Mouse (Mus musculus) B cell, adult 2 months (primary cell): ENCODE data around the gene Gjb1.
A peak's percentile ranks its signal among the peaks of the same experiment; 100 is the strongest.
"Not testable (repeated sequence)": the region's sequence is repeated elsewhere in the genome, so short reads cannot be mapped to it uniquely, and the experiment has no call there.

Source experiments
- DNase-seq, 2 experiments: peaks; one replicate each; pipeline ENCODE4 v3.0.0; 2022

Gjb1 gene

GRCm38 (mm10) chrX:101376190-101376968, at the start of gene Gjb1:
TSS of gene Gjb1 (plus strand) at chrX:101376378.
- no peak for DNase-seq

GRCm38 (mm10) chrX:101329372-101330028, 46.7 kb upstream of the Gjb1 start:
- DNase-seq, result peak; percentile 59 to 64

GRCm38 (mm10) chrX:101332031-101332374, 44.2 kb upstream of the Gjb1 start:
- DNase-seq, result no peak

- peak; percentile 81 to 82 for DNase-seq
These were observed 43.6 kb upstream of the Gjb1 start for GRCm38 (mm10) chrX:101332375-101333211.

- peak; percentile 26 to 66 for DNase-seq
These were observed 41.6 kb upstream of the Gjb1 start for GRCm38 (mm10) chrX:101334606-101335005.

- DNase-seq, result no peak
These were observed 37.5 kb upstream of the Gjb1 start for GRCm38 (mm10) chrX:101338666-101339065.

- not testable (repeated sequence) for DNase-seq
These were observed 33.3 kb upstream of the Gjb1 start for GRCm38 (mm10) chrX:101342837-101343236.

GRCm38 (mm10) chrX:101345456-101345855, 30.7 kb upstream of the Gjb1 start:
- DNase-seq, result no peak

- DNase-seq, result no peak
These were observed 29.7 kb upstream of the Gjb1 start for GRCm38 (mm10) chrX:101346475-101346874.

- DNase-seq, result no peak
These were observed 25.0 kb upstream of the Gjb1 start for GRCm38 (mm10) chrX:101351188-101351587.

GRCm38 (mm10) chrX:101358902-101359301, 17.3 kb upstream of the Gjb1 start:
- peak; percentile 22 to 25 for DNase-seq

GRCm38 (mm10) chrX:101369001-101369400, 7.2 kb upstream of the Gjb1 start:
- DNase-seq, result no peak

GRCm38 (mm10) chrX:101370573-101370972, 5.6 kb upstream of the Gjb1 start:
- DNase-seq, result no peak

- no peak for DNase-seq
These were observed 3.2 kb upstream of the Gjb1 start for GRCm38 (mm10) chrX:101372946-101373345.

GRCm38 (mm10) chrX:101377076-101377475, 898 bp downstream of the Gjb1 start:
- DNase-seq, result no peak

GRCm38 (mm10) chrX:101379744-101380143, 3.6 kb downstream of the Gjb1 start:
- no peak for DNase-seq

GRCm38 (mm10) chrX:101383455-101383854, 7.3 kb downstream of the Gjb1 start:
- no peak for DNase-seq

GRCm38 (mm10) chrX:101384439-101385137, 8.4 kb downstream of the Gjb1 start:
- peak in 1 of 2 experiments; percentile 2 for DNase-seq

GRCm38 (mm10) chrX:101386222-101386621, 10.0 kb downstream of the Gjb1 start:
- DNase-seq, result no peak

- DNase-seq, result no peak
These were observed 12.8 kb downstream of the Gjb1 start for GRCm38 (mm10) chrX:101388866-101389537.

- DNase-seq, result no peak
These were observed 18.2 kb downstream of the Gjb1 start for GRCm38 (mm10) chrX:101394341-101394740.

GRCm38 (mm10) chrX:101396459-101396858, 20.3 kb downstream of the Gjb1 start:
- no peak for DNase-seq
